Mouse (Mus musculus): ENCODE measurements around the gene Hnmt. TPM values are rescaled to one million over a fixed set of nuclear protein-coding genes. Genes with fewer than 3 reads are reported as not detected.

Hnmt gene
- polyA plus RNA-seq (2021; fragmentation: Nextera tagmentation) = 29.5 and 33.1 TPM in 2 replicates
- long read RNA-seq, experiment 1, transcript Hnmt-202 (6 exons, 994 nt) = major isoform, 40 of 53 reads
- long read RNA-seq, experiment 1, partial matches to known transcripts = 8 of 53 reads
- long read RNA-seq, experiment 1, other reads (novel, unspliced or antisense) = 2 of 53 reads
- long read RNA-seq, experiment 2, transcript Hnmt-202 (6 exons, 994 nt) = major isoform, 72 of 80 reads
- long read RNA-seq, experiment 2, partial matches to known transcripts = 1 of 80 reads
- long read RNA-seq, experiment 2, other reads (novel, unspliced or antisense) = 5 of 80 reads

GRCm38 (mm10) chr2:24049344-24049990 lies at the start of gene Hnmt:
Gene Hnmt, minus strand, starts transcription at chr2:24049394.

GRCm38 (mm10) chr2:24096495-24096894 lies 47.3 kb upstream of the Hnmt start, which contains the start of gene Tbpl2:
Gene Tbpl2, minus strand, starts transcription at chr2:24096595.

Other genes starting within 250 kb of the Hnmt start
- gene Tbpl2, start 47.2 kb upstream of the Hnmt start, polyA plus RNA-seq (2021; fragmentation: Nextera tagmentation) = not detected in 2 replicates
- not detected in 2 replicates for gene Il1f8, start 103.8 kb upstream of the Hnmt start, polyA plus RNA-seq (2021; fragmentation: Nextera tagmentation)
- not detected in 2 replicates for gene Il1f9, start 137.1 kb upstream of the Hnmt start, polyA plus RNA-seq (2021; fragmentation: Nextera tagmentation)
- gene Il1f6, start 166.0 kb upstream of the Hnmt start, polyA plus RNA-seq (2021; fragmentation: Nextera tagmentation) = not detected in 2 replicates
- not detected in 2 replicates for gene Il1f5, start 227.6 kb upstream of the Hnmt start, polyA plus RNA-seq (2021; fragmentation: Nextera tagmentation)
- gene Il1f10, start 241.8 kb upstream of the Hnmt start, polyA plus RNA-seq (2021; fragmentation: Nextera tagmentation) = not detected in 2 replicates